Mouse (Mus musculus): Measurements from ENCODE around the gene Etfdh. TPM values are rescaled to one million over a fixed set of nuclear protein-coding genes. Genes with fewer than 3 reads are reported as not detected.

The Etfdh gene
- polyA plus RNA-seq, 1 experiment from 2014 or later = 38.8 TPM

DNA sequence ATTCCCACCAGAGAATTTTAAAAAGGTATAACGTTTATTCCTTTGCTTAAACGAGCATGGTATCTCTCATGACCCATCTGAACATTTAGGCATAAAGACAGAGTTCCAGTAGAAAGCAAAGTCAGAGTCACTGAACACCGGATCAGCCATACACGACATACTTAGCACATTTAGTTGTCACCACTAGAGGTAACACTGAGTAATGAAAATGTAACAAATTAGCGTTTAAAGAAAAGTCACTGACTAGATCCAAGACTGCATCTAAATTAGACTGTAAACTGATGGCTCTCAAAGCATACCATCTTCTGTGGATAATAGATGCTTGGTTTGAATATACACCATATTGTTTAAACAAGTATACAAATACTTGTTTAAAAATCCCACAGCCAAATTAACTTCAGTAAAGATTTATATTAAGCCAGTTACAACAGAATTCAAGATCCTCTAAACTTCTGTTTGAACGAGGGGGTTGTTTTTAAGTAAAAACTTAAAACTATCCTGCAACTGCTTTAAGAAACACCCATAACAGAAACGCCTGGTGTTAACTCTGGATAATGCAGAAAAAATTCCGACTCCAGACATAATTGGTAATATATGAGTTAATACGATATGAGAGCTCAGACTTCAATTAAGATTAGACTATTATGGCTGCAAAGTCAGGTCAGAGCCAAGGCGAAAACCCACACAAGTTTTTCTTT lies 1.7 kb downstream of the Etfdh start:
- peak overlapping the region; percentile 86 for H3K9ac ChIP-seq
- peak overlapping the region; percentile 95 for H3K27ac ChIP-seq
- 16% methylated on average over 10 of the region's 10 CpGs for WGBS (ENCODE audit: insufficient replicate concordance)
- H3K4me3 ChIP-seq (replicated peaks) = peak overlapping the region; percentile 87
- H3K4me2 ChIP-seq = peak overlapping the region; percentile 86
- H3K4me1 ChIP-seq (replicated peaks) = peaks cover 24% of the 10 kb centered on the region
- DNase-seq = no peak
- ATAC-seq (ENCODE audit: low read depth) = no peak
- peaks cover 17% of the 10 kb centered on the region for H3K36me3 ChIP-seq
- H3K9me3 ChIP-seq (replicated peaks) = no peaks in the 10 kb centered on the region
- no peaks in the 10 kb centered on the region for H3K27me3 ChIP-seq

DNA sequence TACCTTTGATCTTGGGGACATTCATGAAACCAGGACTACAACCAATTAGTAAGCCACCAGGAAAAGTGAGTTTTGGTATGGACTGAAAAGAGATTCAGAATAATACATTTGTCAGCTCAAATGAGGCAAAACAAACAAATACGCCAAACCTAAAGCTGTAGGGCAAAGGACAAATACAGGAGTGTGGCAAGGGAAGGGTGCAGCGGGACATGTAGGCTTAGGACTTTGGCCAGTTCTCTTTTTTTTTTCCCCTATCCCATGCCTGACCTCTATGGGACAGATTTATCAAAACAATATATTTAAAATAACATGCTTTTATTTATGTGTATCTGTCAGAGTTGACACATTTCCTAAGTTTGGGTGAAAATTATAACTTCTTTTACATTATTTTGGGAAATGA lies 19.4 kb downstream of the Etfdh start:
- DNase-seq (no peak), ATAC-seq (ENCODE audit: low read depth) (no peak)
- Histone ChIP-seq H3K9me3 (replicated peaks) (no peaks in the 10 kb centered on the region), H3K4me3 (replicated peaks) (no peak overlapping the region), H3K27me3 (no peaks in the 10 kb centered on the region), H3K9ac (no peak overlapping the region), H3K27ac (no peak overlapping the region), H3K4me2 (no peak overlapping the region), H3K36me3 (peaks cover 51% of the 10 kb centered on the region), H3K4me1 (replicated peaks) (no peaks in the 10 kb centered on the region)
- WGBS (ENCODE audit: insufficient replicate concordance) = 80% methylated on average over 2 of the region's 2 CpGs

- no peak overlapping the region for H3K9ac ChIP-seq
- no peaks in the 10 kb centered on the region for H3K9me3 ChIP-seq (replicated peaks)
- WGBS (ENCODE audit: insufficient replicate concordance) = 85% methylated on average over 7 of the region's 7 CpGs
- ATAC-seq (ENCODE audit: low read depth) (no peak), DNase-seq (no peak)
- peaks cover 25% of the 10 kb centered on the region for H3K4me1 ChIP-seq (replicated peaks)
- no peak overlapping the region for H3K4me2 ChIP-seq
- no peak overlapping the region for H3K27ac ChIP-seq
- H3K4me3 ChIP-seq (replicated peaks) = no peak overlapping the region
- no peaks in the 10 kb centered on the region for H3K27me3 ChIP-seq
- peaks cover 67% of the 10 kb centered on the region for H3K36me3 ChIP-seq
Observed at GRCm38 (mm10) chr3:79595468-79595867, 33.8 kb downstream of the Etfdh start.

GRCm38 (mm10) chr3:79591793-79592471 lies 37.4 kb downstream of the Etfdh start:
- Histone ChIP-seq H3K4me3 (replicated peaks) (peak overlapping the region; percentile 94), H3K27ac (peak overlapping the region; percentile 87), H3K4me2 (peak overlapping the region; percentile 78), H3K36me3 (peaks cover 37% of the 10 kb centered on the region), H3K9ac (peak overlapping the region; percentile 95), H3K27me3 (no peaks in the 10 kb centered on the region), H3K4me1 (replicated peaks) (peaks cover 34% of the 10 kb centered on the region), H3K9me3 (replicated peaks) (no peaks in the 10 kb centered on the region)
- 1% methylated on average over 15 of the region's 15 CpGs for WGBS (ENCODE audit: insufficient replicate concordance)
- DNase-seq (no peak), ATAC-seq (ENCODE audit: low read depth) (no peak)

DNA sequence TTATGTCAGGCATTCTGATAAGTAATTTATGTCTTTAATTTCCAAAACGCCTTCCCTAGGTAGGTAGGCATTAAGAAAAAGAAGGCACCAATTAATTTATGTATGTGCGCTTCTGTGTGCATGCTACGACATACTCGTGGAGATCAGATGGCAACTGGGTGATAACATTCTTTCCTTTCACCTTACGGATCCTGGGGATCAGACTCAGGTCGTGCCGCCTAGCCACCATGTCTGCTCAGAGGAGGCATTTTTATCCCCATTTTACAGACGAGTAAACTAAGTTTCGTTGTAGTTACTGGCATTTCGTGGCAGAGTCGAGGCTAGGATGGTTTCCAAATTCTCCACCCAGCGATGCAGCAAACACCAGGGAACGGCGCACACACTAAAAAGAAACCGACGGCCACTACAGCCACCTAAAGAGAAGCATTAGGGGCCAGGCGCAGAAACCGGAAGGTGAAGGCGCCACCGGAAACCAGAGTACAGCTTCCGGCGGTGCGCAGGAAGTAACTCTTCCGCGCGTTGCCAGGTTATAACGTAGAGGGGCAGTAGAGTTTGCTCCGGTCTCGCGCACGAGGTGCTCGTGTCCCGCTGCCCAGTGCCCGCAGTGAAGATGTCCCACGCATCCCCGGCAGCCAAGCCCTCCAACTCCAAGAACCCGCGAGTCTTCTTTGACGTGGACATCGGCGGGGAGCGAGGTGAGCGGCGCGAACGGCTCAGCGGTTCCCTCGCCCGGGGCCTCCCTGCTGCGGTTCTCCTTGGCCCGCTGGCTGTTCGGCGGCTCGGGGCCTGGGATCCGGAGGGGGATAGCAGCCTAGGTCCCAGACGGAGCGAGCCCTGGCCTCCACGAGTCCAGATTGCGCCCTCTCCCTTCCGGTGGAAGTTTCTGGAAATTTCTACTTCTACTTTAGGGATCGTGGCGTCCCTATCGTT lies 38.2 kb downstream of the Etfdh start, which contains the start of gene Ppid:
Gene Ppid (plus strand): TSS at position 480 of the 930 bp plus-strand sequence.
- H3K9ac ChIP-seq = peak within 1 kb of the TSS; percentile 95
- peak; percentile 92 for ATAC-seq (ENCODE audit: low read depth)
- peak within 1 kb of the TSS; percentile 94 for H3K4me3 ChIP-seq (replicated peaks)
- H3K27ac ChIP-seq = peak within 1 kb of the TSS; percentile 87
- DNase-seq = peak; percentile 74
- peak within 1 kb of the TSS; percentile 78 for H3K4me2 ChIP-seq
- H3K9me3 ChIP-seq (replicated peaks) = no peaks in the 10 kb centered on the region
- peaks cover 35% of the 10 kb centered on the region for H3K4me1 ChIP-seq (replicated peaks)
- H3K27me3 ChIP-seq = no peaks in the 10 kb centered on the region
- 1% methylated on average over 63 of the region's 63 CpGs for WGBS (ENCODE audit: insufficient replicate concordance)
- peaks cover 29% of the 10 kb centered on the region for H3K36me3 ChIP-seq

DNA sequence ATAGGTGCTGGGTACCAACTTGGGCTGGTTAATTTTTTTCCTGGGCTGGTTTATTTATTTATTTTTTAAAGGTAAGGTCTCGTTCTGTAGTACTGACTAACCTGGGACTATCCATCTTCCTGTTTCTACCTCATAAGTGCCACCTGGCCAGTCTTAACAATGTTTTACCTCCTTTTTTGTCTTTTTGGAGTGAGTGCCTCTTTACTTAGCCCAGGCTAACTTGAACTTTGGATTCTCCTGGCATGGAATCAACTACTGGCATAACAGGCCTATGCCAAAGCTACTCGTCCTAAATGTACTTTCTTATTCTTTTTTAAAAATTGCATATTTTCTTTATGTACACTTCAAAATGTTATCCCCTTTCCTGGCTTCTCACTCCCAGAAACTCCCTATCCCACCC lies 39.6 kb downstream of the Etfdh start:
- DNase-seq (no peak), ATAC-seq (ENCODE audit: low read depth) (no peak)
- Histone ChIP-seq H3K4me3 (replicated peaks) (no peak overlapping the region), H3K4me2 (no peak overlapping the region), H3K4me1 (replicated peaks) (peaks cover 37% of the 10 kb centered on the region), H3K27me3 (no peaks in the 10 kb centered on the region), H3K36me3 (peaks cover 16% of the 10 kb centered on the region), H3K27ac (no peak overlapping the region), H3K9ac (no peak overlapping the region), H3K9me3 (replicated peaks) (no peaks in the 10 kb centered on the region)
- WGBS (ENCODE audit: insufficient replicate concordance) = 67% methylated on average over 2 of the region's 2 CpGs

- H3K4me1 ChIP-seq (replicated peaks) = peaks cover 23% of the 10 kb centered on the region
- peak; percentile 82 for DNase-seq
- H3K27me3 ChIP-seq = no peaks in the 10 kb centered on the region
- no peaks in the 10 kb centered on the region for H3K9me3 ChIP-seq (replicated peaks)
- WGBS (ENCODE audit: insufficient replicate concordance) = 2% methylated on average over 6 of the region's 6 CpGs
- peak overlapping the region; percentile 39 for H3K4me2 ChIP-seq
- no peak overlapping the region for H3K4me3 ChIP-seq (replicated peaks)
- no peak overlapping the region for H3K9ac ChIP-seq
- H3K27ac ChIP-seq = no peak overlapping the region
- peak; percentile 65 for ATAC-seq (ENCODE audit: low read depth)
- no peaks in the 10 kb centered on the region for H3K36me3 ChIP-seq
Observed at GRCm38 (mm10) chr3:79586804-79587203, 42.5 kb downstream of the Etfdh start.

- peak overlapping the region; percentile 93 for H3K27ac ChIP-seq
- DNase-seq = peak; percentile 80
- peak; percentile 92 for ATAC-seq (ENCODE audit: low read depth)
- no peaks in the 10 kb centered on the region for H3K27me3 ChIP-seq
- H3K9me3 ChIP-seq (replicated peaks) = no peaks in the 10 kb centered on the region
- 19% methylated on average over 5 of the region's 5 CpGs for WGBS (ENCODE audit: insufficient replicate concordance)
- H3K4me3 ChIP-seq (replicated peaks) = no peak overlapping the region
- no peaks in the 10 kb centered on the region for H3K36me3 ChIP-seq
- peaks cover 71% of the 10 kb centered on the region for H3K4me1 ChIP-seq (replicated peaks)
- H3K9ac ChIP-seq = 0 out of 2 replicates have a peak overlapping the region, but pooled peaks have one; percentile 23
- peak overlapping the region; percentile 43 for H3K4me2 ChIP-seq
Observed at GRCm38 (mm10) chr3:79579891-79580575, 49.3 kb downstream of the Etfdh start.

DNA sequence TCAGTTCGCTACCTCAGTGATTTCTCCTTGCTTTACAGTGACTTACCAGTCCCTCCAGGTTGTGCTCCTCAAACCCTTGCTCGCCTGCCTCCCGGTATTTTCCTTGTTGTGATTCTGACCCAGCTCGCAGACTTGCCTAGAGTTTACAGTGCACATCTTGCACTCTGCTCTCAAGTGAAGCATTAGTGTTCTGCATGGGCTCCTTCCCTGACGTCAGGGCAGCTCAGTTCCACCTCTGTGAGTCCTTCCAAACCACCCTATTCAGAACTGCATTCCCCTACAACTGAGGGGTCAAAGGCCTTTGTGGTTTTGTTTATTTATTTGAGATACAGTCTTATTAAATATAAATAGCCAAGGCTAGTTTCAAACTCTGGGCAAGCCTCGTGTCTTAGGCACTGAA lies 51.1 kb downstream of the Etfdh start:
- Histone ChIP-seq H3K4me2 (no peak overlapping the region), H3K4me1 (replicated peaks) (peaks cover 80% of the 10 kb centered on the region), H3K9me3 (replicated peaks) (no peaks in the 10 kb centered on the region), H3K4me3 (replicated peaks) (no peak overlapping the region), H3K27ac (peak overlapping the region; percentile 50), H3K27me3 (no peaks in the 10 kb centered on the region), H3K36me3 (no peaks in the 10 kb centered on the region), H3K9ac (no peak overlapping the region)
- ATAC-seq (ENCODE audit: low read depth) (no peak), DNase-seq (no peak)
- WGBS (ENCODE audit: insufficient replicate concordance) = 77% methylated on average over 6 of the region's 6 CpGs

- ATAC-seq (ENCODE audit: low read depth) (no peak), DNase-seq (no peak)
- H3K27ac ChIP-seq = peak overlapping the region; percentile 50
- H3K9me3 ChIP-seq (replicated peaks) = no peaks in the 10 kb centered on the region
- H3K4me1 ChIP-seq (replicated peaks) = peaks cover 81% of the 10 kb centered on the region
- H3K4me3 ChIP-seq (replicated peaks) = no peak overlapping the region
- no peak overlapping the region for H3K4me2 ChIP-seq
- no peak overlapping the region for H3K9ac ChIP-seq
- WGBS (ENCODE audit: insufficient replicate concordance) = 75% methylated on average over 6 of the region's 6 CpGs
- H3K36me3 ChIP-seq = no peaks in the 10 kb centered on the region
- no peaks in the 10 kb centered on the region for H3K27me3 ChIP-seq
Observed at GRCm38 (mm10) chr3:79577606-79578005, 51.7 kb downstream of the Etfdh start.

Measured in liver, embryonic 13.5 days (tissue).